In genomic region chr13:106847534-106847933, GRCm38 (mm10) we compare ENCODE assay signal across 28 mouse cellular contexts.
A peak's percentile ranks its signal among the peaks of the same experiment; 100 is the strongest.
DNase-seq lines count a peak whose midpoint lies in the region; ATAC-seq and TF ChIP-seq lines count a peak whose summit lies in the region.
"Had no signal": no experiment of that assay in that cellular context is flagged by ENCODE, and none has a peak within 500 bp of the region (broad histone marks: within the 10 kb centered on the region; RNA-seq: fewer than 3 reads in every experiment).

No protein-coding gene starts in this region.

- peaks cover 3% of the 10 kb centered on the region; the same call in 1 of the 2 replicates for H3K4me1 ChIP-seq in bone marrow macrophage, adult 2 months (ENCODE audit: control insufficient read depth, insufficient read depth, low read length)
- H3K4me1 ChIP-seq in kidney, adult 2 months (ENCODE audit: control insufficient read depth, insufficient read depth, low read length), result no peaks in the 10 kb centered on the region
- H3K4me1 ChIP-seq: embryonic facial prominence, embryonic 13.5 days; embryonic facial prominence, embryonic 15.5 days; forebrain, embryonic 10.5 days; forebrain, embryonic 12.5 days had no signal

- no peak for TF ChIP-seq POLR2A in bone marrow macrophage, adult 2 months (IDR thresholded peaks at IDR 0.05; ENCODE audit: borderline replicate concordance, low read depth, low read length)
- TF ChIP-seq POLR2A in kidney, adult 2 months (IDR thresholded peaks at IDR 0.05; ENCODE audit: low read depth, low read length), result no peak

- no peaks in the 10 kb centered on the region for H3K36me3 ChIP-seq in kidney, adult 2 months (ENCODE audit: control insufficient read depth, insufficient read depth, low read length)
- H3K36me3 ChIP-seq: embryonic facial prominence, embryonic 15.5 days; forebrain, embryonic 12.5 days had no signal

- no peak for TF ChIP-seq CTCF in bone marrow macrophage, adult 2 months (IDR thresholded peaks at IDR 0.05; ENCODE audit: low read depth, low read length)
- TF ChIP-seq CTCF in kidney, adult 2 months (conservative IDR thresholded peaks at IDR 0.05; ENCODE audit: insufficient read depth, insufficient read length, low read depth, low read length), result no peak

- no peak for DNase-seq in adrenal gland, postnatal 4 days (ENCODE audit: low spot score in 2 of 2)
- no peak for DNase-seq in testis, postnatal 10 days (ENCODE audit: low spot score)
- no peak for DNase-seq in frontal cortex, postnatal 36 days (ENCODE audit: low spot score in 2 of 2)
- no peak for DNase-seq in kidney, adult 2 months
- DNase-seq: adrenal gland, adult 8-10 months; adrenal gland, postnatal 14 days; adrenal gland, postnatal 36 days; B cell, adult 2 months; cerebellum, adult 11-12 months; cerebellum, adult 2 months; cerebellum, adult 9-10 months; cerebellum, postnatal 10 days; cerebellum, postnatal 25 days; embryo, embryonic 11 days had no signal

- no peak overlapping the region for H3K4me3 ChIP-seq in bone marrow macrophage, adult 2 months (ENCODE audit: insufficient read depth, low read length)
- H3K4me3 ChIP-seq in kidney, adult 2 months (ENCODE audit: insufficient read depth, low read depth, low read length), result no peak overlapping the region
- H3K4me3 ChIP-seq: embryonic facial prominence, embryonic 13.5 days; embryonic facial prominence, embryonic 15.5 days; erythroblast, embryonic 14.5 days; forebrain, embryonic 10.5 days; forebrain, embryonic 12.5 days had no signal

- ATAC-seq in granulocyte monocyte progenitor cell, adult 5-6 weeks (replicated peaks; ENCODE audit: poor library complexity, severe bottlenecking), result peak; percentile 65
- ATAC-seq in neutrophil, adult 5-6 weeks (ENCODE audit: extremely low read depth, insufficient number of reproducible peaks, low FRiP score, poor library complexity, severe bottlenecking), result 0 out of 2 replicates have a peak, but pooled peaks have one; percentile 39
- ATAC-seq: activated CD4-positive, CD25-positive, alpha-beta regulatory T cell, adult 4 months; CD4-positive, CD25-positive, alpha-beta regulatory T cell, adult 4 months; forebrain, embryonic 14.5 days; forebrain, embryonic 16.5 days; Patski had no signal

- peak overlapping the region; percentile 6; the same call in 1 of the 2 replicates for H3K27ac ChIP-seq in bone marrow macrophage, adult 2 months (ENCODE audit: insufficient read depth, low read depth, low read length)
- no peak overlapping the region for H3K27ac ChIP-seq in kidney, adult 2 months (ENCODE audit: insufficient read depth, low read depth, low read length)
- H3K27ac ChIP-seq: embryonic facial prominence, embryonic 13.5 days; embryonic facial prominence, embryonic 15.5 days; forebrain, embryonic 10.5 days; forebrain, embryonic 12.5 days had no signal

- no peaks in the 10 kb centered on the region for H3K27me3 ChIP-seq in kidney, adult 2 months (replicated peaks; ENCODE audit: control insufficient read depth, insufficient read depth, low read length)
- H3K27me3 ChIP-seq: CH12.LX; embryonic facial prominence, embryonic 13.5 days; embryonic facial prominence, embryonic 15.5 days; forebrain, embryonic 12.5 days; Patski had no signal
